Mouse (Mus musculus) left cerebral cortex, postnatal 4 days (tissue): ENCODE data around the gene Dytn. TPM values are rescaled to one million over a fixed set of nuclear protein-coding genes. Genes with fewer than 3 reads are reported as not detected.
"Not testable (repeated sequence)": the region's sequence is repeated elsewhere in the genome, so short reads cannot be mapped to it uniquely, and the experiment has no call there.

Source experiments
- DNase-seq: peaks from one replicate; pipeline ENCODE4 v3.0.0-alpha.2; 2022
- intact Hi-C: fragments of 180-260 bp; cut with DNase I; formaldehyde crosslinking; loops from one replicate; pipeline ENCODE4 v1.15.1; 2025
- total RNA-seq, 2 experiments: library from RNA; stranded (reverse); gene quantifications; 2 replicates each; pipeline ENCODE4 v1.2.3; 2021

Gene Dytn
- total RNA-seq: not detected

- intact Hi-C loops: no loop called here
- no peak for DNase-seq
Observed at GRCm38 (mm10) chr1:63686827-63687226, at the start of gene Dytn. TSS of gene Dytn (minus strand) at chr1:63686927.

- intact Hi-C loops: no loop called here
Observed at GRCm38 (mm10) chr1:63730240-63730771, 43.6 kb upstream of the Dytn start, which contains the start of the genes Mdh1b and Fastkd2. TSS of gene Mdh1b (minus strand) at chr1:63730318. TSS of gene Fastkd2 (plus strand) at chr1:63730614.

GRCm38 (mm10) chr1:63729796-63730195, 43.1 kb upstream of the Dytn start:
- intact Hi-C loops: no loop called here
- peak; percentile 2 for DNase-seq

More at GRCm38 (mm10) chr1:63730240-63730771, 43.6 kb upstream of the Dytn start, which contains the start of the genes Mdh1b and Fastkd2:
- DNase-seq: peak; percentile 87

GRCm38 (mm10) chr1:63720161-63720560, 33.4 kb upstream of the Dytn start:
- DNase-seq: no peak
- intact Hi-C loops: no loop called here

- intact Hi-C loops: no loop called here
- DNase-seq: no peak
Observed at GRCm38 (mm10) chr1:63708876-63709275, 22.1 kb upstream of the Dytn start.

- intact Hi-C loops: no loop called here
- DNase-seq: no peak
Observed at GRCm38 (mm10) chr1:63705733-63706132, 19.0 kb upstream of the Dytn start.

GRCm38 (mm10) chr1:63696861-63697260, 10.1 kb upstream of the Dytn start:
- intact Hi-C loops: no loop called here
- DNase-seq: peak; percentile 57

- DNase-seq: no peak
- intact Hi-C loops: no loop called here
Observed at GRCm38 (mm10) chr1:63675975-63676374, 10.8 kb downstream of the Dytn start.

- peak; percentile 10 for DNase-seq
- intact Hi-C loops: loop anchor here (5.0 to 10.0 kb wide), 2 partner anchors 448 to 866 kb away; partner anchors contain the start of gene Creb1
Observed at GRCm38 (mm10) chr1:63668852-63669160, 17.9 kb downstream of the Dytn start.

GRCm38 (mm10) chr1:63667949-63668851, 18.5 kb downstream of the Dytn start:
- peak; percentile 37 for DNase-seq
- intact Hi-C loops: loop anchor here (5.0 to 10.0 kb wide), 2 partner anchors 449 to 867 kb away; partner anchors contain the start of gene Creb1

- intact Hi-C loops: loop anchor here (5.0 to 10.0 kb wide), 2 partner anchors 450 to 867 kb away; partner anchors contain the start of gene Creb1
- DNase-seq: peak; percentile 46
Observed at GRCm38 (mm10) chr1:63667201-63667948, 19.4 kb downstream of the Dytn start.

GRCm38 (mm10) chr1:63666089-63666488, 20.6 kb downstream of the Dytn start:
- intact Hi-C loops: loop anchor here (5.0 to 10.0 kb wide), 2 partner anchors 451 to 869 kb away; partner anchors contain the start of gene Creb1
- DNase-seq: no peak

GRCm38 (mm10) chr1:63659591-63659990, 27.1 kb downstream of the Dytn start:
- intact Hi-C loops: loop anchor here (5.0 to 10.0 kb wide), 2 partner anchors 1048 to 1345 kb away; no protein-coding TSS in a partner anchor
- DNase-seq: peak; percentile 28

GRCm38 (mm10) chr1:63658016-63658415, 28.7 kb downstream of the Dytn start:
- intact Hi-C loops: loop anchor here (5.0 to 10.0 kb wide), 2 partner anchors 1049 to 1347 kb away; no protein-coding TSS in a partner anchor
- DNase-seq: peak; percentile 67

GRCm38 (mm10) chr1:63639921-63640320, 46.8 kb downstream of the Dytn start:
- no peak for DNase-seq
- intact Hi-C loops: no loop called here

- intact Hi-C loops: not testable (repeated sequence)
Observed at GRCm38 (mm10) chr1:63630390-63630789, 56.3 kb downstream of the Dytn start.

GRCm38 (mm10) chr1:63628211-63628610, 58.5 kb downstream of the Dytn start:
- DNase-seq: peak; percentile 6
- intact Hi-C loops: no loop called here

More at GRCm38 (mm10) chr1:63630390-63630789, 56.3 kb downstream of the Dytn start:
- not testable (repeated sequence) for DNase-seq

- DNase-seq: no peak
- intact Hi-C loops: no loop called here
Observed at GRCm38 (mm10) chr1:63615668-63616067, 71.1 kb downstream of the Dytn start, which contains the start of gene Gm39653. TSS of gene Gm39653 (plus strand) at chr1:63615968.

GRCm38 (mm10) chr1:63614594-63614993, 72.1 kb downstream of the Dytn start:
- DNase-seq: peak; percentile 11
- intact Hi-C loops: no loop called here

- intact Hi-C loops: no loop called here
- DNase-seq: no peak
Observed at GRCm38 (mm10) chr1:63609613-63610012, 77.1 kb downstream of the Dytn start.
